Mouse (Mus musculus) monocyte, adult 5-6 weeks (primary cell): ENCODE data around the gene Kcp. TPM values are rescaled to one million over a fixed set of nuclear protein-coding genes. Genes with fewer than 3 reads are reported as not detected.

Source experiments
- ATAC-seq: fragments of 153-309, 156-312 bp; replicated peaks from 2 replicates; pipeline ENCODE4 v1.8.0; 2017; ENCODE audit warnings: mild to moderate bottlenecking; ENCODE audit not compliant: low TSS enrichment, insufficient number of reproducible peaks, severe bottlenecking, poor library complexity, low FRiP score
- total RNA-seq: library from RNA; stranded (forward); fragments of 200-1000, 200-491, 200-594 nt; gene quantifications from 3 replicates; pipeline ENCODE4 v1.2.3, GENCODE M21; 2017

Gene Kcp
- total RNA-seq, 1 experiment from 2014 or later: not detected

- no peak for ATAC-seq
Observed at GRCm38 (mm10) chr6:29525256-29525655, 17.5 kb upstream of the Kcp start.

- peak; percentile 66 for ATAC-seq
Observed at GRCm38 (mm10) chr6:29524034-29524489, 16.3 kb upstream of the Kcp start.

DNA sequence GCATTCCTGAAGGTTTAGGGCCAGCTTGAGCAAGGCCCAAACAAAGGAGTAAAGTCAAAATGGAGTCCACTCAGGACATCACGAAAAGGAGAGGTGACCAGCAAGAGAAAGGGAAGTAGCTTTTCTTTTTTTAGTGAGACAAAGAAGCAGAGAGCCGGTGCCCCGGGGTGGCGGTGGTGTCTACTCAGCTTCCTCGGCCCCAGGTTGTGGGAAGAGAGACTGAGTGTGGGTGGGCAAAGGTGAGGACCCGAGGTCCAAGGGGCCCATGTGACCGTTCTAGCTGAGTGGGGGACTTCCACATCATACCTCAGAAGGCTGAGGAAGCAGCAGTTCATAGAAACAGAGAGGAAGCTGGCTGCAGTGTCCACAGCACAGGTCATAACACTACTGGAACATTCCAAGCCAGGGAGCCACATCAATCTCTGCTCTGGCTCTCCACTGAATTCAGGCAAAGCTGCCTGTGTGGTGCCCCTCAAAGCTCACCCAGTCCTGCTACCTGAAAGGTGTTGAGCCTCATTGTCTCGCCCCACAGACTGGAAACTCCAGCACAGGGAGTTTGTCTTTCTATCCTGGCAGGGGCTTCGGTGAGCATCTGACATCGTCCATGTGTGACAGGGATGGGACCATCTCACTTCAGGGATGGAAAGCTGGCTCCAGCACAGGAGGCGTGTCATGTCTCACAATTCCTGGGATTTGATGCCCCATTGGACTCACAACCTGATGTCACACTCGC, 15.7 kb upstream of the Kcp start:
- peak; percentile 5; the same call in 1 of the 2 replicates for ATAC-seq

DNA sequence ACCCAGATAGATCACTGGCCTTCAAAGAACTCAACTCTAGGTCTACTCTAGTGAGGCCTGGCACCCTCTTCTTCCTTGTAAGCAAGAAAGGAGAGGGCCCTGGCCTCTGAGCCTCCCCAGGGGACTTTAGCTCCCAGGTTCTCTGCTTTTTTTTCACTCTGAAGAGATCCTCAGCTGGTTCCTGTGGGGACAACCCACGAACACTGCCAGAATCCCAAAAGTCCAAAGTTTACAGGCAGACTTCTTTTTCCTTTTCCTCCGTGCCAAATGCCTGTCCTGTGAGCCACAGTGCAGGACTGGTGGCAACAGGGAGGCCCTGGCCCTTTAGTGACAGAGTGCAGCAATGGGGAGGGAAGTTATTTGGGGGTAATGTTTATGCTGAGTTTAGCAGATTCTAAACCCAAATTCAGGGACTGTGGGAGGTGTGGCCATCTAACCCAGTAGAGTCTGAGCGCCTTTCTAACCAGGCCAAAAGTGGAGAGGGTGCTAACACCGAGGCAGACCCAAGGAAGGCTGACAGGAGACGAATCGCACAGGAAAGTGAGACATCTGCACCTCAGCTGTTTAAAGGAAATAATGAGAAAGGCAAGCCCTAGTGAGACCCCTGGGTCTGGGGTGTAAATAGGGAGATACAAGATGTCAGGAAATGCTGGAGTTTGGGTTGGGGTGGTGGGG, 15.0 kb upstream of the Kcp start:
- no peak for ATAC-seq

- peak; percentile 86 for ATAC-seq
Observed at GRCm38 (mm10) chr6:29517139-29517538, 9.4 kb upstream of the Kcp start.

DNA sequence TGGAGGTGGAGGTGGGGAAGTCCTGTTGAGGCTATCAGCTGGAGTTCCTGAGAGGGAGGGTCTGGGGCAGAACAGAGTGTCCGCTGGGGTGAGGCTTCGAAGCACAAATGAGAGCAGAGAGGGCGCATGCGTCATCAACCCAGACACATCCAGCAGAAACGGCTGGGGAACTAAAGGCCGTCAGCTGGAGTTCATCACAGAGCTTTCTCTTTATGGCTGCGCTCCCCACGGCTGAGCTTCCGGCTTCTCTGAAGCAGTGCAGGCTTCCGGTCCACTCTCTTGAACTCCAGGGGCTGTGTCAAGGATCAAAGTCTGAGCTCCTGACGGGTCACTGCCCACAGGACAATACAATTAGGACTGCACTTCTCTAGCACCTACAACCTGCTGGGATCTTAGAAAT, 5.5 kb upstream of the Kcp start:
- ATAC-seq: peak; percentile 66

DNA sequence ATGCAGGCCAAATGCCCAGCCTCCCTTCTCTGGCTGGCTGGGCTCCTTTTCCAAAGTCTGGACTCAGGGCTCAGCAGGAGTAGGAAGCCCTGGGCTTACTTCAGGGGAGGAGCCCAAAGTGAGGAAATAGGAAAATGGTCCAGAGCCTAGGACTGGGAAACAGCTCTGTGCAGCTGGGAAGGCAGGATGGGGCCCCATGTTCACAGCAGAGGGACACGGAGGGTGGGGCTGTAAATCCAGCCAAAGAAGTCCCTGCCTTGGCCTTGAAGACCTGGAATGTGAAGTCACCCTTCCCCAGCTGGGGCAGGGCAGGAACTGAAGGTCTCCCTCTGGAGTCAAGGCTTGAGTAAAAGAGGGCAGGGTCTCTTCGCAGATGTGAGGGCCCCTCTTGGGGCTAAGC, 1.3 kb upstream of the Kcp start:
- ATAC-seq: no peak

- ATAC-seq: no peak
Observed at GRCm38 (mm10) chr6:29506834-29507233, 918 bp downstream of the Kcp start.

GRCm38 (mm10) chr6:29505493-29505892, 2.3 kb downstream of the Kcp start:
- ATAC-seq: no peak

DNA sequence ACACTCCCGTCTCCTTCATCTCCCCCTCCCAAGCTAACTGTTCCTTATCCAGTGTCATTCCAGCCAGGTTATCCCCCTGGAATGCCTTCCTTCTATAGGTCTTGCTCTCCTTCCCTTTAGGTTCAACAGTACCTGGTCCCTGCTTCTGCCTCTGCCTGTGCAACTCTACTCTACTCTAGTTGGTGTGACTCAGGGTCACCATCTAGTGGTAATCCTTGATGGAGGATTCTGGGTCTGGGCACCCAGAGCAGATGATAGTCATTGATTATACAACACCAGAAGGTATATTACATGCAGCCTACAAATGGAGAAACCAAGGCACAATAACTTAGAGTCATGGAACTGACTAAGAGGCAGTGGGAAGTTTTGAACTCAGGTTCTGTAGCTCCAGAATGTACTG, 6.2 kb downstream of the Kcp start:
- no peak for ATAC-seq

DNA sequence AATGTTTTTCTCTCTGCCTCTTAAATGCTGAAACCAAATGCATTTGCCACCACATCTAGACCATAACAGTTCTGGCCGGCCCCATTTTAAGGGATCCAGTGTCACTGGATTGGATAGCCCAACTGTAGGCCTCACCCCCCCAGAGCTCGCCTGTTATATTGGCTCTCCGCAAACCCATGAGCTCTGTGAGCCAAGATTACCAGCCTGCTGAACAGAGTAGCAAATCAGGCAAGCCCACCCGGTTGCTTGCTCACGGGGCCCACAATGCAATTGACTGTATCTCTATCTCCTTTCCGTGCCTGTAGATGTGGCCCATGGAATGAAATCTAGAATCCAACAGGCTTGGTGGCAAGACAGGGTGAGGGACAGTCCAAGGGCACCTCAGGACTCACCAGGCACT, 6.9 kb downstream of the Kcp start:
- no peak for ATAC-seq

- no peak for ATAC-seq
Observed at GRCm38 (mm10) chr6:29500177-29500576, 7.6 kb downstream of the Kcp start.

DNA sequence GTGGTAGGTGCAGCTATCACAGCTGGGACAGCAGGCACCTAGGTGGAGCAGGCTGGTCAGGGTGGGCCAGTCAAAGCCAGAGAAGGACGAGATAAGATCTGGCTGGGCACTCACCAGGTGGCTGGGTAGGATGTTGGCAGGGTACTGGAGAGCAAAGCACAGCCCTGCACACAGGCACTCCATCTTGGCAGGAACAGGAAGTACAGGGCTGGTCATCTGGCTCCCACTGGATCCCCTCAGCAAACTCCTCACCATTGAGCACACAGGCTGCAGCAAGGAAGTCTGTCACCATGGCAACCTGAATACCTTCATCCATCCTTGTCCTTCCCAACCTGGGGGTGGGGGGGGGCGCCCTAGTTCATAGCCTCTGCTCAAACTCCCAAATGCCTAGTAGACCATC, 10.0 kb downstream of the Kcp start:
- no peak for ATAC-seq

GRCm38 (mm10) chr6:29496270-29496669, 11.5 kb downstream of the Kcp start:
- no peak for ATAC-seq

DNA sequence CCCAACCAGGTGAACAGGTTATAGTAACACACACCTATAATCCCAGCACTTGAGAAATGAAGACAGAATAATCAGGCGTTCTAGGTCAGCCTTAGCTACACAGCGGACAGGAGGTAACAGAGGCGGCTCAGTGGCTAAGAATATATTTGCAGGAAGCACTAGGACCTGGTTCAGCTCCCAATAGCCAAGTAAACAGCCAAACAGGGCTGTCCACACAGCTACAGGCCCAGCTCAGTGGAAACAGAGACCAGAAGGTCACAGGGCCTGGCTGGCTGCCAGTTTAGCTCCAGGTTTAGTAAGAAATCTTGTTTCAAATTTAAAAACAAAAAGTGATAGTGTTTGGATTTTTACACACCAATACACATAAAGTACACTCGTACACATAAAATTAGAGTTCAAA, 13.7 kb downstream of the Kcp start:
- ATAC-seq: no peak

DNA sequence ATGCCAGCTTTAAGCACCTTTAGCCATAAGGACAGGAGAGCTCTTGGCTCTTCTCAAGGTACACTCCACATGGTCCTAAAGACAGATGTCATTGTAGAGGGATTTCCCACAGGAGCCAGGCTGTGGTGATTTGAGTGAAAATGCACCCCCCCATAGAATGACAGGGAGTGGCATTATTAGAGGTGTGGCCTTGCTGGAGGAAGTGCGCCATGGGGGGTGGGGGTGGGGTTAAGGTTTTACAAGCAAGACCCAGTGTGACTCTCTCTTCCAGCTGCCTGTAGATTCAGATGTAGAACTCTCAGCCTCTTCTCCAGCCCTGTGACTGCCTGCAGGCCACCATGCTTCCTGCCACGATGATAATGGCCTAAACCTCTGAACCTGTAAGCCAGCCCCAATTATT, 21.8 kb downstream of the Kcp start:
- ATAC-seq: no peak

DNA sequence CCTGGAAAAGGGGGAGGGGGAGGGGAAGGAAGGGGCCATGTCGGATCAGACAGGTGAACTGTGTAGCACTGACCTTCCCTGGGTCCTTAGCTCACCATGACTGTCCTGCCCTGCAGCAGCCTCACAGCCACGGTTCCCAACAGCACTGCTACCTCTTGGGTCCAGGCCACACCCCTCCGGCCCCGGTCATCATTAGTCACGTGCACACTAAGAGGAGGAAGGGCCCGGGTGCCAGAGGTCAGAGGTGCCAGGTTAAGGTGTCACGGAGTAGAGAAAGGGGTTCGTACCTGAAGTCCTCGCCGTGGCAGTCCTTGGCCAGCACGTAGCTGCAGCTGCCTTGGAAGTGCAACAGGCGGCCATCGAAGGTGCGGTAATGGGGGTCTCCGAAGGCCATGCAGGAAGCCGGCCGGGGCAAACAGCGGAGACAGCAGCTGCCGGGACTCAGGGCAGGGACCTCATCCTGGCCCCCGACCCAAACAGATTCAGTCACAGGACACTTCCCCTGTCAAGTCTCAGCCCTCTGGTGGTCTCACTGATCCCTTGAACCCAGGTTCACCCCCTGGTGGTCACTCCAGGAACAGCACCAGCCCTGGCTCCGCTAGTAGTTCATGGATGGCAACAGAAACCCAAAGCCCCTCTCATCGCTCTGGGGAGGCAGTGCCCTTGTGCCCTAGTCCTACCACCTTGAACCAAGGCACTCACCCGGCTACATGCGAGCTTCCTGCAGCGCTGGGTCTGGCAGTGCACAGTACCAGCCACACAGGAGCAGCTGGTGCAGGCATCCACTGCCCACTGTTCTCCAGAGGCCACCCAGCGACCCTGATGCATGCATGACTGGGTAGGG, 22.8 kb downstream of the Kcp start:
- ATAC-seq: peak; percentile 68

DNA sequence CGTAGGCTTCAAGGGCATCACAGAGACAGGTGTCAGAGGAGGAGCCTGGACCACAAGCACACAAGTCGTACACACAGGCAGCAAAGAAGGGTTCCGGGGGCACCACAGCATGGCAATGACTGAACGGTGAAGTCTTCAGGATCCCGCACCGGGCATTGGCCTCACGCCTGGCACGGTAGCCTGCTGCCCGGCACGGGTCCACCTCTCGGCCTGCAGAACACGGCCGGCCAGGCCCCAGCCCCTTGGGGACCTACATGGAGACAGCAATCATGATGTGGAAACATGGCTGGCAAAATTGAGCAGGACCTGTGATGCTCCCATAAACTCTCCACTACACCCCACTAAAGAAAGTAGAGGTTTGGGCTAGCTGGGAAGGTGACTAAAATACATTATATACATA, 25.1 kb downstream of the Kcp start:
- no peak for ATAC-seq

- ATAC-seq: no peak
Observed at GRCm38 (mm10) chr6:29474736-29475135, 33.0 kb downstream of the Kcp start.
